Mouse (Mus musculus) monocyte, adult 5-6 weeks (primary cell): ENCODE measurements around the gene Tex2. TPM values are rescaled to one million over a fixed set of nuclear protein-coding genes. Genes with fewer than 3 reads are reported as not detected.

Source experiments
- ATAC-seq: fragments of 153-309, 156-312 bp; replicated peaks from 2 replicates; pipeline ENCODE4 v1.8.0; 2017; ENCODE audit warnings: mild to moderate bottlenecking; ENCODE audit not compliant: low TSS enrichment, insufficient number of reproducible peaks, severe bottlenecking, poor library complexity, low FRiP score
- total RNA-seq: library from RNA; stranded (forward); fragments of 200-1000, 200-491, 200-594 nt; gene quantifications from 3 replicates; pipeline ENCODE4 v1.2.3, GENCODE M21; 2017

The Tex2 gene
- total RNA-seq, 1 experiment from 2014 or later: 15.4 TPM

GRCm38 (mm10) chr11:106480530-106480885 is 132.7 kb downstream of the Tex2 start:
- peak; percentile 54 for ATAC-seq

- 0 out of 2 replicates have a peak, but pooled peaks have one; percentile 15 for ATAC-seq
These were observed 133.3 kb downstream of the Tex2 start for GRCm38 (mm10) chr11:106479619-106480529.

- ATAC-seq: no peak
These were observed 134.5 kb downstream of the Tex2 start for GRCm38 (mm10) chr11:106478745-106479144.

GRCm38 (mm10) chr11:106477505-106478160 is 135.6 kb downstream of the Tex2 start:
- 0 out of 2 replicates have a peak, but pooled peaks have one; percentile 25 for ATAC-seq

GRCm38 (mm10) chr11:106475309-106475708 is 137.9 kb downstream of the Tex2 start:
- no peak; the same call in 1 of the 2 replicates for ATAC-seq

- ATAC-seq: no peak
These were observed 141.6 kb downstream of the Tex2 start for GRCm38 (mm10) chr11:106471629-106472028.

GRCm38 (mm10) chr11:106468509-106468908 is 144.7 kb downstream of the Tex2 start:
- ATAC-seq: no peak

- ATAC-seq: no peak
These were observed 147.3 kb downstream of the Tex2 start for GRCm38 (mm10) chr11:106465932-106466331.

- ATAC-seq: no peak
These were observed 147.7 kb downstream of the Tex2 start for GRCm38 (mm10) chr11:106465545-106465903.

GRCm38 (mm10) chr11:106464681-106465544 is 148.3 kb downstream of the Tex2 start:
- no peak for ATAC-seq

GRCm38 (mm10) chr11:106463845-106464244 is 149.4 kb downstream of the Tex2 start:
- no peak for ATAC-seq

- no peak for ATAC-seq
These were observed 150.9 kb downstream of the Tex2 start for GRCm38 (mm10) chr11:106462309-106462708.

GRCm38 (mm10) chr11:106461145-106461932 is 151.9 kb downstream of the Tex2 start:
- no peak; the same call in 1 of the 2 replicates for ATAC-seq

- ATAC-seq: no peak
These were observed 152.6 kb downstream of the Tex2 start for GRCm38 (mm10) chr11:106460671-106461070.

GRCm38 (mm10) chr11:106458540-106458939 is 154.7 kb downstream of the Tex2 start:
- no peak for ATAC-seq
